Mouse (Mus musculus): ENCODE results near the gene Pik3ca. TPM values are rescaled to one million over a fixed set of nuclear protein-coding genes. Genes with fewer than 3 reads are reported as not detected.
A peak's percentile ranks its signal among the peaks of the same experiment; 100 is the strongest.

The Pik3ca gene
- polyA plus RNA-seq, 1 experiment from 2014 or later = 19.3 TPM

DNA sequence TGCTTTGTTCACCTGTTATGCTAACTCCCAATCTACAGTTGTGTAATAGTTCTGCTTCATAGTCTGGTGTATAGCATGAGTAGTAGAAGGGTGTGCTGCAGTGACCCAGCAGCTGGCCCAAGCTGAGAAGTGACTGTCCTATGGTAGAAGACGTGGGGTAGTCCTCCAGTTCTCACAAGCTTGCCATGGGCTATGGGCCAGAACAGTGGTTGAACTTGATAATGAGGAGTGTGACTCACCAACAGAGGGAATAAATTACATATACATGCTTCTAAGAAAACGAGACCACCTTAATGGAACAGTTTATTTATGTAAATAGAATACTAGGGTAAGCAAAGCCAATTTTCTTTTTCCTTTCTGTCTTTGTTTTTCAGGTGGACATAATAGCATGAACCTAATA is 32.9 kb downstream of the Pik3ca start:
- Histone ChIP-seq H3K9ac (no peak overlapping the region), H3K36me3 (replicated peaks; ENCODE audit: control insufficient read depth, insufficient read depth) (no peaks in the 10 kb centered on the region), H3K27ac (no peak overlapping the region), H3K27me3 (ENCODE audit: control insufficient read depth, insufficient read depth, low read length) (no peaks in the 10 kb centered on the region), H3K4me3 (replicated peaks; ENCODE audit: low read length) (no peak overlapping the region), H3K4me2 (replicated peaks) (no peak overlapping the region), H3K4me1 (replicated peaks; ENCODE audit: control insufficient read depth, insufficient read depth, low read length) (no peaks in the 10 kb centered on the region), H3K9me3 (ENCODE audit: control insufficient read depth, low read length) (no peaks in the 10 kb centered on the region)
- WGBS = 79% methylated on average over 2 of the region's 2 CpGs
- no peak for DNase-seq (ENCODE audit: low spot score)
- no peak for ATAC-seq (ENCODE audit: low FRiP score)

GRCm38 (mm10) chr3:32434016-32434415 is 36.5 kb downstream of the Pik3ca start:
- WGBS = 84% methylated on average over 2 of the region's 2 CpGs
- Histone ChIP-seq H3K4me3 (replicated peaks; ENCODE audit: low read length) (no peak overlapping the region), H3K27me3 (ENCODE audit: control insufficient read depth, insufficient read depth, low read length) (no peaks in the 10 kb centered on the region), H3K4me2 (replicated peaks) (no peak overlapping the region), H3K27ac (no peak overlapping the region), H3K36me3 (replicated peaks; ENCODE audit: control insufficient read depth, insufficient read depth) (peaks cover 21% of the 10 kb centered on the region), H3K9me3 (ENCODE audit: control insufficient read depth, low read length) (no peaks in the 10 kb centered on the region), H3K9ac (no peak overlapping the region), H3K4me1 (replicated peaks; ENCODE audit: control insufficient read depth, insufficient read depth, low read length) (no peaks in the 10 kb centered on the region)
- ATAC-seq (ENCODE audit: low FRiP score) = no peak
- no peak for DNase-seq (ENCODE audit: low spot score)

DNA sequence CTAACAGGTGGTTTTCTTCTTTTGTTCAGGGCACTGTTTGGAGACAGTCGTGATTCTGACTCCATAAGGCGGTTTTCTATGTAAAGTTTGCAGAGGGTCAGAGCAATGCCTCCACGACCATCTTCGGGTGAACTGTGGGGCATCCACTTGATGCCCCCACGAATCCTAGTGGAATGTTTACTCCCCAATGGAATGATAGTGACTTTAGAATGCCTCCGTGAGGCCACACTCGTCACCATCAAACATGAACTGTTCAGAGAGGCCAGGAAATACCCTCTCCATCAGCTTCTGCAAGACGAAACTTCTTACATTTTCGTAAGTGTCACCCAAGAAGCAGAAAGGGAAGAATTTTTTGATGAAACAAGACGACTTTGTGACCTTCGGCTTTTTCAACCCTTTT is 38.6 kb downstream of the Pik3ca start:
- Histone ChIP-seq H3K4me2 (replicated peaks) (no peak overlapping the region), H3K27me3 (ENCODE audit: control insufficient read depth, insufficient read depth, low read length) (no peaks in the 10 kb centered on the region), H3K36me3 (replicated peaks; ENCODE audit: control insufficient read depth, insufficient read depth) (peaks cover 41% of the 10 kb centered on the region), H3K4me1 (replicated peaks; ENCODE audit: control insufficient read depth, insufficient read depth, low read length) (no peaks in the 10 kb centered on the region), H3K27ac (no peak overlapping the region), H3K9me3 (ENCODE audit: control insufficient read depth, low read length) (no peaks in the 10 kb centered on the region), H3K9ac (no peak overlapping the region), H3K4me3 (replicated peaks; ENCODE audit: low read length) (no peak overlapping the region)
- ATAC-seq (ENCODE audit: low FRiP score) (no peak), DNase-seq (ENCODE audit: low spot score) (no peak)
- WGBS = 90% methylated on average over 11 of the region's 11 CpGs

- Histone ChIP-seq H3K27ac (no peak overlapping the region), H3K27me3 (ENCODE audit: control insufficient read depth, insufficient read depth, low read length) (no peaks in the 10 kb centered on the region), H3K9ac (no peak overlapping the region), H3K4me3 (replicated peaks; ENCODE audit: low read length) (no peak overlapping the region), H3K4me2 (replicated peaks) (no peak overlapping the region), H3K36me3 (replicated peaks; ENCODE audit: control insufficient read depth, insufficient read depth) (peaks cover 53% of the 10 kb centered on the region), H3K9me3 (ENCODE audit: control insufficient read depth, low read length) (no peaks in the 10 kb centered on the region), H3K4me1 (replicated peaks; ENCODE audit: control insufficient read depth, insufficient read depth, low read length) (no peaks in the 10 kb centered on the region)
- WGBS = 96% methylated on average over 6 of the region's 6 CpGs
- DNase-seq (ENCODE audit: low spot score) = no peak
- no peak for ATAC-seq (ENCODE audit: low FRiP score)
Measured at GRCm38 (mm10) chr3:32437297-32437696, 39.8 kb downstream of the Pik3ca start.

GRCm38 (mm10) chr3:32437820-32438219 is 40.3 kb downstream of the Pik3ca start:
- ATAC-seq (ENCODE audit: low FRiP score) (no peak), DNase-seq (ENCODE audit: low spot score) (no peak)
- H3K9ac ChIP-seq = no peak overlapping the region
- H3K27me3 ChIP-seq (ENCODE audit: control insufficient read depth, insufficient read depth, low read length) = no peaks in the 10 kb centered on the region
- H3K4me1 ChIP-seq (replicated peaks; ENCODE audit: control insufficient read depth, insufficient read depth, low read length) = no peaks in the 10 kb centered on the region
- peaks cover 59% of the 10 kb centered on the region for H3K36me3 ChIP-seq (replicated peaks; ENCODE audit: control insufficient read depth, insufficient read depth)
- H3K27ac ChIP-seq = no peak overlapping the region
- 94% methylated on average over 6 of the region's 6 CpGs for WGBS
- H3K9me3 ChIP-seq (ENCODE audit: control insufficient read depth, low read length) = no peaks in the 10 kb centered on the region
- H3K4me2 ChIP-seq (replicated peaks) = no peak overlapping the region
- no peak overlapping the region for H3K4me3 ChIP-seq (replicated peaks; ENCODE audit: low read length)

DNA sequence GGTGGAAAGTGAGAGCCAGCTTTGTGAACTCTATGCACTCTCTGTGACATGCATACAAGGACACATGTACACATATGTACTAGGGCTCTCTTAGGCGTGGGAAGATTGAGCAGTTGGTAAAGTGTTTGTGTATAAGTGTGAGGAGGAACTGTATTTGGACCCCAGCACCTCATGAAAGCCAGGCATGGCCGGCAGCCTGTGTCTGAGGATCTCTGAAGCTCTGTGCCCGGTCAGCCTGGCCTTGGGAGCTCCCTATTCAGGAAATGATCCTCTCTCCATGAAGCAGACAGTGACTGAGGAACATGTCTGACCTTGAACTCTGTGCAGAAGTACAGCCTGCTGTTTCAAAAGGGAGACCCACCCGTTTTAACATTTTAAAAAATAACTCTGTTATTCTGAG is 41.2 kb downstream of the Pik3ca start:
- H3K27ac ChIP-seq = no peak overlapping the region
- H3K4me2 ChIP-seq (replicated peaks) = no peak overlapping the region
- H3K4me1 ChIP-seq (replicated peaks; ENCODE audit: control insufficient read depth, insufficient read depth, low read length) = no peaks in the 10 kb centered on the region
- 93% methylated on average over 4 of the region's 4 CpGs for WGBS
- peaks cover 67% of the 10 kb centered on the region for H3K36me3 ChIP-seq (replicated peaks; ENCODE audit: control insufficient read depth, insufficient read depth)
- ATAC-seq (ENCODE audit: low FRiP score) = no peak
- no peak overlapping the region for H3K9ac ChIP-seq
- no peaks in the 10 kb centered on the region for H3K27me3 ChIP-seq (ENCODE audit: control insufficient read depth, insufficient read depth, low read length)
- H3K9me3 ChIP-seq (ENCODE audit: control insufficient read depth, low read length) = no peaks in the 10 kb centered on the region
- no peak overlapping the region for H3K4me3 ChIP-seq (replicated peaks; ENCODE audit: low read length)
- no peak for DNase-seq (ENCODE audit: low spot score)

DNA sequence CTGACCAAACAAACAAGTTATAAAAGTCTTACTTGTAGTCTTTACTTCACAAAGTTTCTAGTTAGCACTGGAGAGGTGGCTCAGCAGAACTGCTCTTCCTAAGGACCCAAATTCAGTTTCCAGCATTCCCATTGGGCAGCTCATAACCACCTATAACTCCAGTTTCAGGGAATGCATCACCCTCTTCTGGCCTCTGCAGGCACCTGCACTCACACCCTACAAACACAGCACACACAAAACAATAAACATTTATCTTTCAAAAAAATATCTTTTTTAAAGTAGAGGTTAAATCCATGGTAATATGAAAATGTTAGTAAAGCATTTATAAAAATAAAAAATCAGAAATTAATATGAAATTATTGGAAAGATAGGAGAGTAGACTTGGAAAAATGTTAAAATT is 44.2 kb downstream of the Pik3ca start:
- no peaks in the 10 kb centered on the region for H3K9me3 ChIP-seq (ENCODE audit: control insufficient read depth, low read length)
- no peaks in the 10 kb centered on the region for H3K4me1 ChIP-seq (replicated peaks; ENCODE audit: control insufficient read depth, insufficient read depth, low read length)
- no peak for DNase-seq (ENCODE audit: low spot score)
- no peak overlapping the region for H3K27ac ChIP-seq
- peaks cover 84% of the 10 kb centered on the region for H3K36me3 ChIP-seq (replicated peaks; ENCODE audit: control insufficient read depth, insufficient read depth)
- no peak for ATAC-seq (ENCODE audit: low FRiP score)
- H3K27me3 ChIP-seq (ENCODE audit: control insufficient read depth, insufficient read depth, low read length) = no peaks in the 10 kb centered on the region
- H3K4me2 ChIP-seq (replicated peaks) = no peak overlapping the region
- H3K9ac ChIP-seq = no peak overlapping the region
- H3K4me3 ChIP-seq (replicated peaks; ENCODE audit: low read length) = no peak overlapping the region

DNA sequence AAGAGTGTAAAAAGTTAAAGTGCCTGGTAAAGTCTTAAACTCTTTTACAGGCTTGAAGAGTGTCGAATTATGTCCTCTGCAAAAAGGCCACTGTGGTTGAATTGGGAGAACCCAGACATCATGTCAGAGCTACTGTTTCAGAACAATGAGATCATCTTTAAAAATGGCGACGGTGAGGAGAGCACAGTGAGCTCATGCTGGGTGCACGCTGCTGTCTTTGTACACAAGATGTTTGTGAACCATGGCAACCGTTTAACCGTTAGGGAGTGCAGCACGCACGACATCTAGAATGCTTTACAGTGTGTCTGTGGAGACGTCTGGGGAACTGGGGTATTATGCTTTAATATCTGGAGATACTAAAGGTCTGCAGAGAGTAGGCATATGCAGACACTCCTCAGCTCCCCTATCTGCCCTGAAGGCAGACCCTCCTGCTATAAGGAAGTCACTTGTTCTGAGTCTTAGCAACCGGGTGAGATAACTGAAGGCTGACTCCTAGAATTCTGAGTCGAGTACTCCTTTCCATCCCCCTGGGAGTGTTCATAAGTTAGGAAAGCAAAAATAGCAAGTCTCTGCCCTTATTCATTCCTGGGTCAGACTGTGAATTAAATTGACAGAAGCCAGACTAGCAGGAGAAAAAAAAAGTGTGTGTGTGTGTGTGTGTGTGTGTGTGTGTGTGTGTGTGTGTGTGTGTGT is 57.0 kb downstream of the Pik3ca start:
- peak; percentile 40; the same call in 1 of the 2 replicates for ATAC-seq (ENCODE audit: low FRiP score)
- Histone ChIP-seq H3K27me3 (ENCODE audit: control insufficient read depth, insufficient read depth, low read length) (no peaks in the 10 kb centered on the region), H3K36me3 (replicated peaks; ENCODE audit: control insufficient read depth, insufficient read depth) (peaks cover 88% of the 10 kb centered on the region), H3K4me3 (replicated peaks; ENCODE audit: low read length) (no peak overlapping the region), H3K27ac (no peak overlapping the region), H3K9me3 (ENCODE audit: control insufficient read depth, low read length) (no peaks in the 10 kb centered on the region), H3K9ac (no peak overlapping the region), H3K4me2 (replicated peaks) (no peak overlapping the region), H3K4me1 (replicated peaks; ENCODE audit: control insufficient read depth, insufficient read depth, low read length) (no peaks in the 10 kb centered on the region)
- WGBS = 52% methylated on average over 11 of the region's 11 CpGs
- DNase-seq (ENCODE audit: low spot score) = peak; percentile 35

GRCm38 (mm10) chr3:32459777-32460176 is 62.3 kb downstream of the Pik3ca start:
- 73% methylated on average over 4 of the region's 4 CpGs for WGBS
- Histone ChIP-seq H3K9ac (no peak overlapping the region), H3K4me3 (replicated peaks; ENCODE audit: low read length) (no peak overlapping the region), H3K27me3 (ENCODE audit: control insufficient read depth, insufficient read depth, low read length) (no peaks in the 10 kb centered on the region), H3K27ac (no peak overlapping the region), H3K36me3 (replicated peaks; ENCODE audit: control insufficient read depth, insufficient read depth) (peaks cover 93% of the 10 kb centered on the region), H3K4me1 (replicated peaks; ENCODE audit: control insufficient read depth, insufficient read depth, low read length) (no peaks in the 10 kb centered on the region), H3K4me2 (replicated peaks) (no peak overlapping the region), H3K9me3 (ENCODE audit: control insufficient read depth, low read length) (no peaks in the 10 kb centered on the region)
- DNase-seq (ENCODE audit: low spot score) (no peak), ATAC-seq (ENCODE audit: low FRiP score) (no peak)

DNA sequence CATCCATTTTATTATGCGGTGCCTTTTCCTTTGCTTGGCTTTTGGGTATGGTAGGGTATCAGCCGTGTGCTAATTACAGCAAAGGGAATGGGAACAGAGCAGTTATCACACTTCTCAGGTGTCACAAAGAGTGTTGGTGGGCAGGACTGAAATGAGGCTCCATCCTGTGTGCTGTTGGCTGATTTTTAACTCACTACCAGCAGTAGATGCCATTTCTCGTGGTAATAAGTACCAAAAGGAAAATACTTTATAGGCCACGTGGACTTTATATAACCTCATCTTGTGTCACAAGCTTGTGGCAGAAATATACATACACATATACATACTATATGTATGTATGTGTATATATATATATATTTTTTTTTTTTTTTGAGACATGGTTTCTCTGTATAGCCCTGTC is 69.8 kb downstream of the Pik3ca start:
- no peaks in the 10 kb centered on the region for H3K9me3 ChIP-seq (ENCODE audit: control insufficient read depth, low read length)
- H3K27me3 ChIP-seq (ENCODE audit: control insufficient read depth, insufficient read depth, low read length) = no peaks in the 10 kb centered on the region
- no peak overlapping the region for H3K4me3 ChIP-seq (replicated peaks; ENCODE audit: low read length)
- H3K4me2 ChIP-seq (replicated peaks) = no peak overlapping the region
- H3K4me1 ChIP-seq (replicated peaks; ENCODE audit: control insufficient read depth, insufficient read depth, low read length) = 0 out of 2 replicates have a peak, but pooled peaks cover 3% of the 10 kb centered on the region
- H3K27ac ChIP-seq = no peak overlapping the region
- H3K36me3 ChIP-seq (replicated peaks; ENCODE audit: control insufficient read depth, insufficient read depth) = peaks cover 28% of the 10 kb centered on the region
- ATAC-seq (ENCODE audit: low FRiP score) = no peak
- no peak for DNase-seq (ENCODE audit: low spot score)
- WGBS = 93% methylated on average over 4 of the region's 4 CpGs
- H3K9ac ChIP-seq = no peak overlapping the region
